Mouse (Mus musculus): Measurements from ENCODE around the gene Tecr.

DNA sequence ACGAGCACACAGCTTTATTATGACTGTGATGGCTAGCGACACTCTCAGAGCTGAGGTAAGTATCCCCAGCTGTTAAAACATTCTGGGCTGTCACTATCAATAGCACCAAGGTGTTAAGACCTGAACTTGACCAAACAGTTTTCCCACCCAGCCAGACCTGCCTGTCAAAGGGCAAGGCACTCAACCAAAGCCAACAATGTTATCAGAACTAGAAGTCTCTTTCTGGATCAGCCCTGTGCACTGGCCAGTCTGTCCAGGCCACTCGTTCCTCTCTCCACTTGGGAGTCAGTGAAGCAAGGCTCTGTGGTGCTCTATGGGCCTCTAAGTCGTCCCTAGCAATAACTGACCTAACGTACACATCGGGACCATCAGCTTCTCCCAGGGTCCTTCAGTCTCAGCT lies 20.1 kb downstream of the Tecr start:
- TF ChIP-seq CTCF (IDR thresholded peaks at IDR 0.05; ENCODE audit: low read depth, low read length) (no peak), TAL1 (conservative IDR thresholded peaks at IDR 0.05; ENCODE audit: low read depth, low read length) (no peak), GATA1 (IDR thresholded peaks at IDR 0.05; ENCODE audit: borderline replicate concordance, low read length) (no peak), POLR2AphosphoS5 (IDR thresholded peaks at IDR 0.05; ENCODE audit: insufficient replicate concordance, low read depth, low read length) (no peak)

Measured in G1E (cell line).